Mouse (Mus musculus) forebrain, embryonic 14.5 days (tissue): ENCODE measurements at regions not wholly inside any gene's neighbourhood (a gene's known extent, or its start where the extent isn't known, plus 50 kb on each side); places are given as distances from the start of the nearest gene placed in this dataset.

Experiments
- ATAC-seq: fragments of 200-750 bp; cut with Nextera tagmentation; 2 replicates; pipeline ENCODE4 v1.8.0; 2017; ENCODE audit warnings: mild to moderate bottlenecking, moderate library complexity
- DNase-seq: peaks from one replicate; pipeline ENCODE4 v3.0.0-alpha.2; 2015; ENCODE audit warnings: low spot score
- H3K27ac ChIP-seq: fragments of 300-500 bp; sonication (generic); 2 replicates; pipeline ENCODE4 v1.5.1; 2014; ENCODE audit warnings: low read depth, mild to moderate bottlenecking, control low read depth, low read length, moderate library complexity
- H3K27me3 ChIP-seq: fragments of 300-500 bp; sonication (generic); replicated peaks from 2 replicates; pipeline ENCODE4 v1.6.1; 2014; ENCODE audit warnings: low read length, control low read depth, mixed read lengths; ENCODE audit not compliant: control insufficient read depth, insufficient read depth
- H3K36me3 ChIP-seq: fragments of 300-500 bp; sonication (generic); 2 replicates; pipeline ENCODE4 v1.6.1; 2014; ENCODE audit warnings: low read length, control low read depth; ENCODE audit not compliant: control insufficient read depth, insufficient read depth
- H3K4me1 ChIP-seq: fragments of 300-500 bp; sonication (generic); 2 replicates; pipeline ENCODE4 v1.6.1; 2014; ENCODE audit warnings: antibody characterized with exemption, low read length, control low read depth; ENCODE audit not compliant: control insufficient read depth, insufficient read depth
- H3K4me2 ChIP-seq: fragments of 300-500 bp; sonication (generic); 2 replicates; pipeline ENCODE4 v1.6.1; 2014; ENCODE audit warnings: mild to moderate bottlenecking, control low read depth, low read length
- H3K4me3 ChIP-seq: fragments of 300-500 bp; sonication (generic); 2 replicates; pipeline ENCODE4 v1.5.1; 2014; ENCODE audit warnings: low read depth, low read length, control low read depth
- H3K9ac ChIP-seq: fragments of 300-500 bp; sonication (generic); 2 replicates; pipeline ENCODE4 v1.6.1; 2014; ENCODE audit warnings: mild to moderate bottlenecking, low read length, control low read depth, moderate library complexity
- H3K9me3 ChIP-seq: fragments of 300-500 bp; sonication (generic); replicated peaks from 2 replicates; pipeline ENCODE4 v1.6.1; 2016; ENCODE audit warnings: low read length, control low read depth, mixed read lengths; ENCODE audit not compliant: control insufficient read depth
- WGBS: fragments of 180-500 bp; shearing (Covaris S2); extraction: QIAGEN DNeasy Blood & Tissue Kit; methylation state at CpG from one replicate; pipeline ENCODE4 v1.1.7; 2014; 5-methylcytosine and 5-hydroxymethylcytosine counted together

DNA sequence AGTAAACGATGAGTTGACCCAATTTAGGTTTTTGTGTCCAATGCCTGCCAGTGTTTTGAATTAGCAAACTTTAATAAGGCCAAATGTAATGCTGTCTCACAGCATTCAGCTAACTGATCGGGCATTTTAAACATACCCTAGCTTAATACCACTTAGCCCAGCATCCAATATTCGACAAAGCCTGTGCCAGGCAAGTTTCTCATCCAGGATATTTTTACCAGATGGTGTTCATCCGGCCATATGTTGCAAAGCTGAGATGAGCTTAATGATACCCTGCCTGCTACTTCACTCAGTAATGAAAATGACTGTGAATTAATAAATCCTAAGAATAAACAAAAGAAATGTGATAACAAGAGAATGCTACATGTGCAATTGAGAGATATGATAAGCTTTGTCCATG lies 116.8 kb downstream of the Tpm3-rs7 start:
- Histone ChIP-seq H3K4me3 (no peak overlapping the region), H3K4me1 (no peaks in the 10 kb centered on the region), H3K36me3 (no peaks in the 10 kb centered on the region), H3K4me2 (no peak overlapping the region), H3K9ac (no peak overlapping the region), H3K9me3 (no peaks in the 10 kb centered on the region), H3K27ac (no peak overlapping the region), H3K27me3 (no peaks in the 10 kb centered on the region)
- DNase-seq (peak; percentile 78), ATAC-seq (peak; percentile 92)
- WGBS: 57% methylated on average over 4 of the region's 4 CpGs

GRCm38 (mm10) chr14:113442261-113442660 lies 127.9 kb downstream of the Tpm3-rs7 start:
- WGBS: 82% methylated on average over 1 of the region's 1 CpGs
- ATAC-seq (no peak), DNase-seq (no peak)
- Histone ChIP-seq H3K27ac (no peak overlapping the region), H3K9me3 (no peaks in the 10 kb centered on the region), H3K9ac (no peak overlapping the region), H3K27me3 (no peaks in the 10 kb centered on the region), H3K36me3 (no peaks in the 10 kb centered on the region), H3K4me3 (no peak overlapping the region), H3K4me2 (no peak overlapping the region), H3K4me1 (no peaks in the 10 kb centered on the region)

GRCm38 (mm10) chr14:113454891-113455290 lies 140.5 kb downstream of the Tpm3-rs7 start:
- ATAC-seq (no peak), DNase-seq (peak; percentile 24)
- no peak overlapping the region for H3K9ac ChIP-seq
- no peaks in the 10 kb centered on the region for H3K27me3 ChIP-seq
- WGBS: 16% methylated on average over 1 of the region's 1 CpGs
- no peak overlapping the region for H3K4me2 ChIP-seq
- H3K27ac ChIP-seq: no peak overlapping the region
- H3K4me3 ChIP-seq: no peak overlapping the region
- H3K9me3 ChIP-seq: no peaks in the 10 kb centered on the region
- H3K36me3 ChIP-seq: no peaks in the 10 kb centered on the region
- no peaks in the 10 kb centered on the region for H3K4me1 ChIP-seq

GRCm38 (mm10) chr14:113457514-113457913 lies 143.1 kb downstream of the Tpm3-rs7 start:
- no peaks in the 10 kb centered on the region for H3K36me3 ChIP-seq
- H3K9me3 ChIP-seq: no peaks in the 10 kb centered on the region
- no peaks in the 10 kb centered on the region for H3K27me3 ChIP-seq
- no peak overlapping the region for H3K27ac ChIP-seq
- H3K4me2 ChIP-seq: no peak overlapping the region
- no peaks in the 10 kb centered on the region for H3K4me1 ChIP-seq
- no peak overlapping the region for H3K4me3 ChIP-seq
- WGBS: 67% methylated on average over 1 of the region's 1 CpGs
- ATAC-seq: no peak
- no peak for DNase-seq
- no peak overlapping the region for H3K9ac ChIP-seq

- no peaks in the 10 kb centered on the region for H3K4me1 ChIP-seq
- ATAC-seq (peak; percentile 91), DNase-seq (peak; percentile 83)
- H3K4me3 ChIP-seq: no peak overlapping the region
- H3K9ac ChIP-seq: no peak overlapping the region
- no peaks in the 10 kb centered on the region for H3K27me3 ChIP-seq
- H3K27ac ChIP-seq: no peak overlapping the region
- no peaks in the 10 kb centered on the region for H3K9me3 ChIP-seq
- H3K36me3 ChIP-seq: no peaks in the 10 kb centered on the region
- WGBS: 50% methylated on average over 5 of the region's 5 CpGs
- no peak overlapping the region for H3K4me2 ChIP-seq
These were observed 154.7 kb downstream of the Tpm3-rs7 start for GRCm38 (mm10) chr14:113469072-113469471.

- Histone ChIP-seq H3K4me2 (no peak overlapping the region), H3K9me3 (no peaks in the 10 kb centered on the region), H3K4me1 (no peaks in the 10 kb centered on the region), H3K27ac (no peak overlapping the region), H3K9ac (no peak overlapping the region), H3K4me3 (no peak overlapping the region), H3K36me3 (no peaks in the 10 kb centered on the region), H3K27me3 (no peaks in the 10 kb centered on the region)
- ATAC-seq (no peak), DNase-seq (no peak)
- WGBS: 92% methylated on average over 2 of the region's 2 CpGs
These were observed 155.6 kb downstream of the Tpm3-rs7 start for GRCm38 (mm10) chr14:113469978-113470377.

DNA sequence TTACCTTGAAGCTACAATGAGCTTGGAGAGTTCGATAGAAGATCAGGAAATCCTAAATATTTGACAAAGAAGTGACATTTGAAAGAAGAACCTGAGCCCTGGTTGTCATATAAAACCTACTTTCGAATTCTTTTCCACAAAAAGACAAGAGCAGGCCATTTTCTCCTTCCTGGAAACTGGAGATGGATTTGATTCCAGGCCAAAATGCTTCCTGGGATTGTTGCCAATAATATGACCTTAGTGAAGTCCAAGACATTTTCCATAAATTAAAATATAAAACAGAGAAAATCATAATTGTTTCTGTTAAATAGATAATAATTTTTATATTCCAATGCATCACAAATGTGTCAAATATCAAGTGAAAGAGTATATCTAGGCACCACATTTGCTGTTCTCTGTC lies 172.2 kb downstream of the Tpm3-rs7 start:
- WGBS: 82% methylated on average over 2 of the region's 2 CpGs
- Histone ChIP-seq H3K4me1 (no peaks in the 10 kb centered on the region), H3K27me3 (no peaks in the 10 kb centered on the region), H3K9me3 (no peaks in the 10 kb centered on the region), H3K27ac (no peak overlapping the region), H3K4me2 (no peak overlapping the region), H3K36me3 (no peaks in the 10 kb centered on the region), H3K9ac (no peak overlapping the region), H3K4me3 (no peak overlapping the region)
- no peak for ATAC-seq
- DNase-seq: no peak

DNA sequence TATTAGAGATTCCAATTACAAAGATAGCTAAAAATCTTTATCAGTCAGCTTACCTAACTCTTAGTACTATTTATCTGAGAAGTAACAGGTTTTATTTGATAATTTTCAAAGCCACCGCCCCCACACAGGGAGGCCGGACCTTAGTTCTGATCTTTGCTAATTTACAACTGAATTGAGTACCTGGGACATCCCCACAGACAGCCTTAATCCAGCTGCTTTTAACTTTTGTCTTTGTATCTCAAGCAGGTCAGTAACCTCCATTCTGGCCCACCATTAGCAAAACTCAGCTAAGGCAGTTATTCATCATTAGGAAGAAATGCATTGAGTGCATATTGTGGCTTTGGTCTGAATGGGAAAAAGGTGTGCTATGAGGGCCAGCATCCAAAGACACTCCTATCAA lies 189.4 kb downstream of the Tpm3-rs7 start:
- ATAC-seq (no peak), DNase-seq (no peak)
- Histone ChIP-seq H3K4me3 (no peak overlapping the region), H3K9ac (no peak overlapping the region), H3K36me3 (no peaks in the 10 kb centered on the region), H3K27me3 (no peaks in the 10 kb centered on the region), H3K4me1 (no peaks in the 10 kb centered on the region), H3K9me3 (no peaks in the 10 kb centered on the region), H3K4me2 (no peak overlapping the region), H3K27ac (no peak overlapping the region)
- 89% methylated on average over 2 of the region's 2 CpGs for WGBS
